Mouse (Mus musculus) frontal cortex, postnatal 10 days (tissue): ENCODE measurements around the gene Trp53inp2.

ENCODE experiments used
- DNase-seq, 2 experiments: peaks; one replicate each; pipeline ENCODE4 v3.0.0; 2022; ENCODE audit warnings: low spot score in 2 of 2, mixed read lengths in 1 of 2

The Trp53inp2 gene

DNA sequence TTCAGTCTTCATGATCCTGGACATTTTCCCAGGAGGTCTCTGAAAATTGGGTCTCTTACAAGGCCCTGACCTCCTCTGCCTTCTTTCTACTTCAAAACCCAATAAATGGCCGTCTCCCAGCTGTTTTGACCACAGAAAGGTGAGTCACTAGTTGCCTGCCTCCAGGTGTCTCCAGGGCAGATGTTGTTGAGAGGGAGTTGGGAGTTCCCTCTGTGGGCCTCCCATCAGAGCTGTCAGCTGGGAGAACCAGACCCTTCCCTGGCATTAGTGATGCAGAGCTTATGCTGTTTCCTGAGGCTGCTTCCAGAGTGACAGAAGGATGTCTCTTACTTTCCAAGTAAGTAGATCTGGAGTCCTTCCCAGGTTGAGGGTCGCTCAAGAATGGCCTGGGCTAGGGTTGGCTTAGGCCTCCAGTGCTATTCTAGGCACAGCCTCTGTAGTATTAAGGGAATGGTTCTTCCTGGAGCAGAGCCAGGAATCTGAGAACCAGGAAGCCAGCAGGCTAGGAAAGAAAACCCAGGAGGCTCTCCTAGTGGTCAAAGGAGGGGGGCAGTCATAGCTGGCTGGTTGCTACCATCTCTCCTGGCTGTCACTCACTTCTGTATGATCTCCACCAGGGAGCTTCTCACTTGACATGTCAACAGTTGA lies 2.1 kb downstream of the Trp53inp2 start:
- no peak for DNase-seq

DNA sequence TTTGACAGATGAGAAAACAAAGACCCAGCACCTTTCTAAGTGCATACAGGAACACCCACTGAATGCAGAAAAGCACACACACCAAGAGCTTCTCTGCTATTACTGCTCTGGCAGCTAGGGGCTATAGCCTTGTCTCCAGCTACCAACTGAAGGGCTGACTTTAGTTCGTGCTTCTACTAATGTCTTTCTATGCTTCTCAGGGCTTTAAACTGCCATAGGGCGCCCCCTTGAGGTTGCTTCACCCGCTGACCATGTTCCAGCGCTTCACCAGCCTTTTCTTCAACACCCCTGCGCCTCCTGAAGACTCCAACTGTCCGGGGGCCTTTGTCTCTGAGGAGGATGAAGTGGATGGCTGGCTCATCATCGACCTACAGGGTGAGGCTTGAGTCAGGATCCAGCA lies 4.2 kb downstream of the Trp53inp2 start:
- peak in 1 of 2 experiments; percentile 79 for DNase-seq

DNA sequence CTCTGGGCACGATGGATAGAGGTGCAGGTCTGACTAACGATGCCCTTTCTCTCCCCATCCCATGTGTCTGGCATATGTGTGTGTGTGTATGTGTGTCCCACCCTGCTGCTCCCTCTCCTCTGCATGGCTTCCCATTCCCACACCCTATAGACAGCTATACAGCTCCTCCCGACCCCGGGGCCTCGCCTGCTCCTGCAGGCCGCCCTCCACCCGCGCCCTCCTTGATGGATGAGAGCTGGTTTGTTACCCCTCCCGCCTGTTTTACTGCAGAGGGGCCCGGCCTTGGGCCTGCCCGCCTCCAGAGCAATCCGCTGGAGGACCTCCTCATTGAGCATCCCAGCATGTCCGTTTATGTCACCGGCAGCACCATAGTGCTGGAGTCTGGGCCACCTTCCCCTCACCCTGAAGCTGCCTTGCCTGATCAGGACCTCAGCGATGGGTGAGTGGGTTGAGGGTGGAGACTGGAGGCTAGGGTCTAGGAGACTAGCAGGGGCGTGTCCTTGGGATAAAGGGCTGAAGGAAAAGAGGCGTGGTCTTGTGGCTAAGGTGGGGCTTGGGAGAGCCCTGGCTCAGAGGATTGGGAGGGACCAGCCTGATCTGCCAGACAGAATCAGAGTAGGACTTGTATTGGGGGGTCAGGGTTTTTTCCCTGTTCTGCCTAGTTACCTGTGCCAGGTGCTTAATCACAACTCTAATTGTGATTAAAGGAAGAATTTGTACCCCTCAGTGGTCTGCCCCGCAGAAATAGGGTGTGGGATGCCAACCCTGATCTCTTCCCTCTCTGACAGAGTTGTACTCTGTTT lies 5.1 kb downstream of the Trp53inp2 start:
- DNase-seq: no peak

DNA sequence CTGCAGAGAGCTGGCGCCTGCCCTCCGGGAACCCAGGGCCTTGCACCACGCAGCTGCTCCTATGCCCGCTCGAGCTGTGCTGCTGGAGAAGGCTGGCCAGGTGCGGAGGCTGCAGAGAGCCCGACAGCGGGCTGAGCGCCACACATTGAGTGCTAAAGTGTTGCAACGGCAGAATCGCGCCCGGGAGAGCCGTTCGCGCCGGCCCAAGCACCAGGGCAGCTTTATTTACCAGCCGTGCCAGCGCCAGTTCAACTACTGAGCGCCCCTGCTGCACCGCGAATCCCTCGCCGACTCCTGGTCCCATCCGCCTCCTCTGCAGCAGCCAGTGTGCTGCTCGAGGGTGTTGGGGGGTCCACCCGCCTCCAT lies 5.7 kb downstream of the Trp53inp2 start:
- no peak for DNase-seq

DNA sequence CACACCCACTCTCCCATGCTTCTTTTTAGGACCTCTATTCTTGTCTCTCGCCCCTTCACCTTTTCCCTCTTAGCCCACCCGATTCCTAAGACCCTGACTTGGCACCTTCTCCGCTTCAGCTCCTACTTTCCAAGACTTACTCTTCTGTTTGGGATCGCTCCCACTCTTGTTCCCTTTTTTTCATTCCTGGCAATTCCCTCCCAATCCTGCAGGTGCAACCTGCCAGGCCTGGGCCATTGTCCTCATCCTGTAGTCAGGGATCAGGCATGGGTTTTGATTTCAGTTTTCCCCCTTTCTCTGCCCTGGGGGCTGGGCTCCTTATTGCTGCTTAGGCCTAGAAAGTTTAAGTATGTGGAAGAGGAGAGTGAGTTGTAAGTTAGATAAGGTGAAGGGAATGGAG lies 6.2 kb downstream of the Trp53inp2 start:
- no peak for DNase-seq

DNA sequence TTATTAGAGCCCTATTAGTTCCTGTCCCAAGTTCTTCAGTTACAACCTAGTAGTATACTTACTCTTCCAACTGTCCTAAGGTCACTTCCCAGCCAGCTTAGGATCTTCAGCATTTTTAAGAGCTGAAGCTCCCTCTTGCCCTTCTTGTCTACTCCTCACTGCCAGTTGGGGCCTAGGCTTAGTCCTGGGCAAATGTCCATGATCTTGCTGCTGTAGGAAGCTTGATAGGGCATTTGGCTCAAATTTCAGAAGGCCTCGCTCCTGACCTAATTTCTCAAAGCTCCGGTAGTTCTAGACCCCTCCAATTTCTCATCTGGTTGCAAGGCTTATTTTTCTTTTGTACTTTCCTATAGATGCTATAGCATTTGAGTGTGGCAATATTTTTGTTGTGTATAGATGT lies 7.7 kb downstream of the Trp53inp2 start:
- no peak for DNase-seq

DNA sequence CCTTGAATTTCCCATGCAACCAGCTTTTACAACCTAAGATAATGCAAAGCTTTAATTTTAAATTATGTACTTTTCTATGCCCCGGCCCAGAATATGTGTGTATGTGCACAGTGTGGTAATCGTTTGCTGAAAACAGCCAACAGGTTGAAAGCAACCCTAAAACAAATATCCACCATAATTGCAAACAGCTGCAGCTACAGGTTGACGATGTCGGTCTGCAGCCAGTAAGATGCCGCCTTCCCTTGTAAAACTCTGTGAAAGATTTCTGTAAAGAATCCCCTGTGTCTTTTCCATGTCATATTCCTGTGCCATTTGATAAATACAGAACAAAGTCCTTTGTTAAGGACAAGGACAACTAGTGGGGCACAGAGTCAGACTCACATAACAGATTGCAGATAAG lies 13.7 kb downstream of the Trp53inp2 start:
- no peak for DNase-seq

DNA sequence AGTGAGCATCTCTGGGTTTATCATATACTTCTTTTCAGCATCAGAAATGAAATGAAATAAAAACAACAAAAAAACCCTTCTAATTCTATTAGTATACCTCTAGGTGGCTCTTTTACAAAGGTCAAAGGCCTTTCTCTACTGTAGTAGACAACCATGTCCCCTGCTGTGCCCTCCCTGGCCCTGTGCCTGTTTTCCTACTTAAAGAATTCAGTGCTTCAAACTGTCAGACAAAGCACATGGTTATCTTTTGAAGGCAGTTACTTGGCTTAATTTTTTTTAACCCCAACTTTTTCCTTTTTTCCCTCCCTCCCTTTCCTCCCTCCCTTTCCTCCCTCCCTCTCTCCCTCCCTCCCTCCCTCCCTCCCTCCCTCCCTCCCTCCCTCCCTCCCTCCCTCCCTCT lies 19.4 kb downstream of the Trp53inp2 start:
- DNase-seq: no peak

DNA sequence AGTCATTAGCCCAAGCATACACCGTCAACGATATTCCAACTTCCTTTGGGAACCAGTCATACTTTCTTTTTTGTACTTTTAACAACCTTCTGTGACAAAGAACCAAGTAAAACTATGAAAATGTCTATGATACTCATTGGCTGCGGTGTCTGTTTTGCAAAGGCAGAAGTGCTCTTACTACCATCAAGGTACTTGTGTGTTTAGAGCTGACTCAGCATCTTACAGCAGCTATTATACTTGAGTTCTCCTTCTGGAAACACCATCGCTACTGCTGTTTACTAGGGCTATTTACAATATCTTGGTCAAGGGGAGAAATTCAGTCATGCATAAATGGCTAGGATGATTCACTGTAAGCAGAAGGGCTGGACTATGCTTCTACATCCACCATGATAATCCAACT lies 21.1 kb downstream of the Trp53inp2 start:
- no peak for DNase-seq

DNA sequence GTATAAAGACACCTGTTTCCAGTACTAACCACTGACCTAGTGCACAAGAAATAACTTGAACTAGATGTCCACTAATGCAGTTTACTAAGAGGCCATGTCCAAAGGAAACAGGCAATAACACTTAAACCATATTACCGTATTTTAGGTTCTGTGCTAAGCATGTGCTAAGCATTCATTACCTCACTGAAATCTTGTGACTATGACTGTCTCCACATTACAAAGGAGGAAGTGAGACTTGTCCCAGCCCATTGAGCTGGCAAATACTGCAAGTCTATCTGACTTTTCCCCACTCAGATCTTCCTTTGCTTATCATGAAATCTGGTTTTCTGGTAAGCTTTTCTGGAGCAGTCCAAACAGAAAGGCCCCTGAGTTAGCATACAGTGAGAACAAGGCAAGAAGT lies 23.8 kb downstream of the Trp53inp2 start:
- no peak for DNase-seq

DNA sequence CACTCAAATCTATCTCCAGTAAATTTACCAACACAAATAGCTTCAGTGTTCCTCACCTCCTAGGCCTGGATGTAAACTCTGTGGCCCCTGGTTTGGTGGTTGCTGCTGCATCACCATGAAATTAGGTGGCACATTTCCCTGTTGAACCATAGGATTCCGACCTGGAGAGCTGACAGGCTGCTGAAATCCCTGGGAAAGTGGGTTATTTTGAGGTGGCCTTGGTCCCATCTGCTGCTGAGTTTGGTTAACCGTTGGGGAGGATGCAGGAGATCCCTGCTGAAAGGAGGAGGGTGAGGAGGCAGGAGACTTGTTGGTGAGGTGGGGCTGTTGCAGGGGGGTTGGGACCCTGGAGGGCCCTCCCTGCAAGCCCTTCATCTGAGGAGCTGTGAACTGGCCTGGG lies 40.1 kb downstream of the Trp53inp2 start:
- no peak for DNase-seq

DNA sequence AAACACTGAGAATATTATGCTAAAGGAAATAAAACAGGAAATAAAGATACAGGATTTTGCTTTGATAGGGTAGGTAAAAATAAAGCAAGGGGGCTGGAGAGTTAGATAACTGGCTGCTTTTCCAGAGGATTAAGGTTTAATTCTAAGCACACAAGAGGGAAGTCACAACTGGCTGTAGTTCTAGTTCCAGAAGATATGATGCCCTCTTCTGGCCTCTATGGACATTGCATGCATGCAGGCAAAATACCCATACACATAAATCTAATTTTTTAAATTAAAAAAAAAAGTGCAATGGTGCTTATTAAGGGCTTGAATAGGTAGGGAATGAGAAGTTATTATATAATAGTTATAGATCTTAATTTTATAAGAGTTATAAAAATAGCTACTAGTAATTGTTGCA lies 55.6 kb downstream of the Trp53inp2 start:
- no peak for DNase-seq
